Mouse (Mus musculus) mesoderm, embryonic 11.5 days (tissue): ENCODE results near the gene Psmd9.
"Not testable (repeated sequence)": the region's sequence is repeated elsewhere in the genome, so short reads cannot be mapped to it uniquely, and the experiment has no call there.

ENCODE experiments used
- DNase-seq: peaks from one replicate; pipeline ENCODE4 v3.0.0-alpha.2; 2012; ENCODE audit warnings: low read depth, low spot score

Psmd9 gene

DNA sequence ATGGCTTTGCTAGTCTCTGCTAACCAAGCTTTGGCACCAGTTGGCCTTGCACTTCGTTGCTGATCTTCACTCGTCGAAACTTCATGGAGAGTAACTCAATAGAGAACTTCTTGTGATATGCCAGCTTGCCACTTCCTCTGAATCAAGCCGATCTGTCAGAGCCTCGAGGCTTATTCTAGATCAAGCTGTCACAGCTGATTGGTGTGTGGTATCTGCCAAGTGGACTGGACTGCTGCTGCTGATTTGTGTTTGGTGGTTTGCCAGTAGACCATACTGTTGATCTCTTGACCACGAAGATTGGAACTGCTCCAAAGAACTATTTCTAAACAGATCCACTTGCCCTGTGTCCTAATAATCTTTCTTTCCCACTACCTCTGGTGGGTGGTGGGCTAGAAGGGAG, 22.2 kb downstream of the Psmd9 start:
- DNase-seq, result no peak

DNA sequence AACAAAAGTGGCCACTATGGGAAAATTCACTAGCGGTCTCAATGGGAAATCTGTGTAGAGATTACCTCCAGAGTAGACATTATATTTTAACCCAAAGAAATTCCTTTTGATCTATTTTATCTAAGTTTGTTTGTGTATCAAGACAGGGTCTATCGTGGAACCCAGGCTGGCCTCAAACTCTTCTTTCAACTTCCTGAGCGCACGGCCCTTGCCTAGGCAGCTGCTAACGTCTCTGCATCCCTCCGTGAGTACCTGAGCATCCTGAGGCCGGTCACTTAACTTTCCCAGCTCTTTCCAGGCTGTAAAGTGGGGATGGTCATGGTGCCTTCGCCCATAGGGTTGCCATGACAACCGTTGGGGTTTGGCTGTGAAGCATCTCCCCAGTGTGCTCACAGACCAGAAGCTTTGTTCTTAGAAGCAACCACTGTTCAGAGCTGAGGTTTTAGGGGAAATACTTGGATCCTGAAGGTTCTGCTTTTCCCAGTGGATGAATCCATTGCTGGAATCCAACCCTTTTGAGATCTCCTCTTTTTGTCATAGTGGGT, 23.5 kb downstream of the Psmd9 start:
- no peak for DNase-seq

DNA sequence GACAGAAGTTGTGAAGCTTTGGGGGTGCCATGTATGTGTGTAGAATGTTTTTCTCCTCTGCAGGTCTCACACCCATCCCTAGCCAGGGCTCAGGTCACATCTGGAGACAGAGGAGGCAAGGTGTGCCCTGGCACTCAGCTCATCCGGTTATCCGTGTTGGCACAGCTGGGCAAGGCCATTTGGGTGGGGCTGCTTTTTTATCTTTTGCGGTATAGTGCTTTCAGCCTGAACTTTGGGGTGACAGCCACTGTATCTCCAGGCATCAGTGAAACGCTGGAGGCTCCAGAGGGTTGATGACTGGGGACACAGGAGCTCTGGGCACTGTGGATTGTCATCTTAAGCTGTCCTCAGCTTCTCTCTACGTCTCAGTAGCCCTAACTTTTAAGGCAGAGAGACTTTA, 24.2 kb downstream of the Psmd9 start:
- DNase-seq, result no peak

DNA sequence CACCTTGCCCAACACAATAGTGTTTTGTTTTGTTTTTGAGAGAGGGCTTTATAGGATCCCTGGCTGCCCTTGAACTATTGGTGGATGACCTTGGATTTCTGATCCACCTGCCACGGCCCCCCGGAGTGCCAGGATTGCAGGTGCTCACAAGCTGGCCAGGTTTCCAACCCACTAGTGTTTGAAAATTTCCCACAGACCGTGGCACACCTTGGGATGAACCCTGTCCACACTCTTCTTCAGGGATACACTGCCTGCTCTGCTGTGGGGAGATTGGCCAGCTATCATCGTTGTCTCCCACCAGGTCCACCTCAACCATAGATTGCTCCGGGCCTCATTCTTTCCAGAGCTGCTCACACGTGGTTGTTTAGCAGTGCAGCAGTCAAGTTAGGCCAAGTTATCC, 25.6 kb downstream of the Psmd9 start:
- DNase-seq, result no peak

DNA sequence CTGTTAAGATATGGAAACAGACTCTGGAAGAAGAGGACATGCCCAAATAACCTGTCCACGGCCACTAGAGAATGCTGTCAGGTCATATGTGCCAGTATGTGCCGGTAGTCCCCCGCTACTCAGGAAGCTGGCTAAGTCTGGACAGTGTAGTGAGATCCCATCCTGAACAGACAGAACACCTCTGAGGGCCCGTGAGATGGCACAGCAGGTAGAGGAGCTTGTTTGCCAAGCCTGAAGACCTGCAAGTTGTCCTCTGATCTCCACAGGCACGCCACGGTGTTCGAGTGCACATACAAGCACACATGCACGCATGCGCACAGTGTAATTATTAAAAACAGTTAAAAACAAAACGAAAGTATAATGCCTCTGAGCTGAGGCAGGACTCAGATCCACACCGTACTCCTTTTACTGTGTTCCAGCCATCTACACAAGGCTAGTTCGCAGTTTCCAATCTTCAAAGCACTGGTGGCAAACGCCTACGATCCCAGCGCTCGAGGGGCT, 26.3 kb downstream of the Psmd9 start:
- no peak for DNase-seq

DNA sequence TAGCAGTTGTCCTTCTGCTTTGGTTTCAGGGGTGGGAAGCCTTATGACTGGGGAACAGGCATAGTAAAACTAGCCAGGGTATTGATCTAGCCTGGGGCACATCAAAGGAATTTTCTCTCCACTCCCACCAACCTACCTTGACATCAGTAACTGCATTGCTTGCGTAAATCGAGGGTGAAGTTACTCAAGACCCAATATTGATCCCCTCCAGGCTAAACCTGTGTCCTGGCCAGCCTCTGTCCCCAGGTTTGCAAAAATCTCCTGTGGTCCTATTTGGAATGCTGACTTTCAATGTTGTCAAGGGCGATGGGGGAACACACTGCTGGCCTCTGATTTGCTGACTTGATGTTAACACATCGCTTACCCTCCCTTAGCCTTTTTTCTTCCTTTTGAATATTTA, 27.5 kb downstream of the Psmd9 start:
- no peak for DNase-seq

DNA sequence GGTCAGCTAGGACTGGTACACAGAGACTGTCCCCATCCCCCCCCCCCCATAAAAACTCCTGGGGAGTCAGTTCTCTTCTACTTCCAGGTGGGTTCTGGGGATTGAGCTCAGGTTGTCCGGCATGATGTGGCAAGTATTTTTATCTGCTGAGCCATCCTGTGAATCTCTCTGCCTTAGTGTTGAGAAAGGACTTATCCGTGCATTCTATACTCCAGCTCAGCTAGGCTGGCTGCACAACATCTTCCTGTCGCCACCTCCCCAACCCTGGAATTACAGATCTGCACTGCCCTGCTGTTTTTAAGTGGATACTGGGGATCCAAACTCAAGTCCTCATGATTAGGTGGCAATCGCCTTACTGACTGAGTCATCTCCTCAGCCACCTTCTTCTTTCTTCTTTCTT, 29.3 kb downstream of the Psmd9 start:
- DNase-seq, result no peak

DNA sequence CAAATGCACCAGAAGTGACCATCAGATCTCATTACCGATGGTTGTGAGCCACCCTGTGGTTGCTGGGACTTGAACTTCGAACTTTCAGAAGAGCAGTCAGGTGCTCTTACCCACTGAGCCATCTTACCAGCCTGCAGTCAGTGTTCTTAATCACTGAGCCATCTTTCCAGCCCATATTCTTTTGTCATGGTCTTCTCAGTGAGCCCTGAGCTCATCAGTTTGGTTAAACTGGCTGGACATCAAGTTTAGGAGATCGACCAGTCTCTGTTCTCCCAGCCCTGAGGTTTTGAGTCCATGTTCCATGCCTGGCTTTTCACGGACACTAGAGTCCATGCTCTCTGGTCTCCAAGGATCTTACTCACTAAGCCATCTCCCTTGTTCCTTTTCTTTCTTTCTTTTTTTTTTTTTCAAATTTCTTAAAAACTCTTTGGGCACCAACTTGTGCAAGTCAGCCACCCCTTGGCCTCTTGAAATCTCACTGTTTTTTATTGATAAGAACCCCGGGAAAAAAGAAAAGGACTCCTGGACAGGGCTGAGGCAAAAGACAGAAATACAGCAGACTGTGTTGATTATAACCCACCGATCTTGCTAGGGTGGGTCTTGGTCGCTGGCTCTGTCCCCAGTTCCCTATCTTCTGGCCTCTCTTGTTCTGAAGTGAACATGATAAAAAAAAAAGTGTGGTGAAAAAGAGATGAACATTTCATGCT, 31.8 kb downstream of the Psmd9 start:
- DNase-seq, result not testable (repeated sequence)

DNA sequence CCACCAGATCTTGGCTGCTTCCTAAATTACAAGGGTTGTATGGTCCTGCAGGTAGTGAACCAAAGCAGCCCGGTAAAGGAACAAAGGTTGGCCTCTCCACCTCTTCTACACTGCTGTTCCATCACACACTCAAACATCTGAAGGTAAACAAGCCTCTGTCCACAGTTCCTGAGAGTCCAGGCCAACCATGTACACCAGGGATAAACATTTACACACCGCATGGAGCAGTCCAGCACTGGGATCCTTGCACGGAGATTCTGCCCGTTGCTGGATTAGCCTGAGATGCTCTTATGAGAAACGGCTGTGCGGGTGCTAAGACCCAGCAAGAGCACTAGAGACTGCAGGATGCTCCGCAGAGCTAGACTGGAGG, 32.3 kb downstream of the Psmd9 start:
- no peak for DNase-seq

DNA sequence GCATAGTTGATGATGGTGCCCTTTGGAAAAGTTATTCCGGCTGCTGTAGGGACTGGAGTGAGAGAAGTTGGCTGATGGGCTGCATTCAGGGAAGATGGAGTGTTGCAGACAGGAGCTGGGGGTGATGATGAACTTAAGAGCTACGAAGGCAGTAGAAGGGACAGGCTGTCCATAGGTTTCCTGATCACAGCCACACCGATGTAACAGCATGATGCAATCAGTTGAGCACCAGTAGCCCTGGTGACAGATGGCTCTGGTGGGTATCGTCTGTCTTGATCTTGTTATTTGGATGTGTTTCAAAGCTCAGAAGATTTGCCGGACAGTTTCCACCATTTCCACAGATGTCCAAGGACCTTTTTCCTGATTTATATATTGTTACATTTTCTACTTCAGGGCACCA, 32.8 kb downstream of the Psmd9 start:
- no peak for DNase-seq

DNA sequence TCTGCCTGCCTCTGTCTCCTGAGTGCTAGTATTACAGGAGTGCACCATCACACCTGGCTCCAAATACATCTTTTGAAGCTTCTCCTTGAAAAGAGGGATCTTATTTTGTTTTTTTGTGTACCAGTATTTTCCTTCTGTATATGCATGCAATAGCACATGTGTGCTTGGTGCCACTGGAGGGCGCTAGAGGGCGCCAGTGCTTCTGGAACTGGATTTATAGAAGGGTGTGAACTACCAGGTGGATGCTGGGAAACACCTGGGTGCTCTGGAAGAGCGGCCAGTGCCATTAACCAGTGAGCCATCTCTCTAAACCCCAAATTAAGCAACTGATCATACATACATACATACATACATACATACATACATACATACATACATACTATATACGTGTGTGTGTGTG, 33.6 kb downstream of the Psmd9 start:
- DNase-seq, result not testable (repeated sequence)

DNA sequence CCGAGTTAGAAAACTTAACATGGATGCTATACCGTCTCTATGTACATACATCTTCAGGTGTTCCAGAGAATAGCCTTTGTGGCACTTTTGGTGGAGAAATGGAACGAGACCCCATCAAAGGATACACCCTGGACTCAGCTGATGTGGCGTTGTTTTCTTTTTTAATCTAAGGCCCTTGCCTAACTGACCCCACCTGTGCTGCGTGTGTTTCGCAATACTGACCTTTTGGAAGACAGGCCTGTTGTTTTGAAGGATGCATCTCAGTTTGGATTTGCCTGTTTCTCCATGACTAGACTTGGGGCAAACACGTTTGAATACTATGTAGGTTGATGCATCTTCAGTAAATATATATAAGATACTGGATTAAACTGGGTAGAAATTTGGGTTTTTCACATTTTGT, 34.4 kb downstream of the Psmd9 start:
- DNase-seq, result not testable (repeated sequence)

DNA sequence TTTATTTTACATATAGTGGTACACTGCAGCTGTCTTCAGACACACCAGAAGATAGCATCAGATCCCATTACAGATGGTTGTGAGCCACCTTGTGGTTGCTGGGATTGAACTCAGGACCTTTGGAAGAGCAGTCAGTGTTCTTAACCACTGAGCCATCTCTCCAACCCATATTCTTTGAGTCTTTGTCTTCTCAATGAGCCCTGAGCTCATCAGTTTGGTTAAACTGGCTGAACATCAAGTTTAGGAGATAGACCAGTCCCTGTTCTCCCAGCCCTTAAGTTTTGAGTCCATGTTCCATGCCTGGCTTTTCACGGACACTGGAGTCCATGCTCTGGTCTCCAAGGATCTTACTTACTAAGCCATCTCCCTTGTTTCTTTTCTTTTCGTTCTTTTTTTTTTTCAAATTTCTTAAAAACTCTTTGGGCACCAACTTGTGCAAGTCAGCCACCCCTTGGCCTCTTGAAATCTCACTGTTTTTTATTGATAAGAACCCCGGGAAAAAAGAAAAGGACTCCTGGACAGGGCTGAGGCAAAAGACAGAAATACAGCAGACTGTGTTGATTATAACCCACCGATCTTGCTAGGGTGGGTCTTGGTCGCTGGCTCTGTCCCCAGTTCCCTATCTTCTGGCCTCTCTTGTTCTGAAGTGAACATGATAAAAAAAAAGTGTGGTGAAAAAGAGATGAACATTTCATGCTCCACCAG, 53.3 kb downstream of the Psmd9 start:
- not testable (repeated sequence) for DNase-seq

DNA sequence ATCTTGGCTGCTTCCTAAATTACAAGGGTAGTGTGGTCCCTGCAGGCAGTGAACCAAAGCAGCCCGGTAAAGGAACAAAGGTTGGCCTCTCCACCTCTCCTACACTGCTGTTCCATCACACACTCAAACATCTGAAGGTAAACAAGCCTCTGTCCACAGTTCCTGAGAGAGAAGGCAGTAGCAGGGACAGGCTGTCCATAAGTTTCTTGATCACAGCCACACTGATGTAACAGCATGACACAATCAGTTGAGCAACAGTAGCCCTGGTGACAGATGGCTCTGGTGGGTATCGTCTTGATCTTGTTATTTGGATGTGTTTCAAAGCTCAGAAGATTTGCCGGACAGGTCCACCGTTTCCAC, 53.8 kb downstream of the Psmd9 start:
- no peak for DNase-seq

DNA sequence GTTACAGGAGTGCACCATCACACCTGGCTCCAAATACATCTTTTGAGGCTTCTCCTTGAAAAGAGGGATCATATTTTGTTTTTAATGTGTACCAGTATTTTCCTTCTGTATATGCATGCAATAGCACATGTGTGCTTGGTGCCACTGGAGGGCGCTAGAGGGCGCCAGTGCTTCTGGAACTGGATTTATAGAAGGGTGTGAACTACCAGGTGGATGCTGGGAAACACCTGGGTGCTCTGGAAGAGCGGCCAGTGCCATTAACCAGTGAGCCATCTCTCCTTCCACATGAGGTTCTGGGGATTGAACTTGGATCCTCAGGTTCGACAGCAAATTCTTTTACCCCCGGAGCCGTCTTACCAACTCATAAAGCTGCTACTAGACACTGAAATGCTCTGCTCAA, 54.6 kb downstream of the Psmd9 start:
- not testable (repeated sequence) for DNase-seq

DNA sequence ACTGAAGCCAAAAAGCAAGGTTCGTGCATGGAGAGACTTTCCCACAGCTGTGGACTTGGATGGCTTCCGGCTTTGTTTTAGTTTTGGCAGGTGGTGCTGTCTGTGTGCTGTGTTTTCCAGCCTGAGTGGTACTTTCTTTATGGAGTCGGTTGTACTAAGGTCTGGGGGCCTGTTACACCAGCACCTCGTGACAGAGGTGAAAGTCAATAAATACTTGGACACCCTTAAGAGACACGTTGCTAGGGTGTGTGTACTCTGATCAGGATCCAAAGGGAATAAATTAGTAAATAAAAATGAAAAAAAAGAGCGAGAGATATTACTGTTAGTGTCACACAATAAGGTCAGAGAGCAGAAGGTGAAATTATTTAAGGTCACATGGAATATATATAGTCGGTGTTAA, 57.6 kb downstream of the Psmd9 start:
- DNase-seq, result no peak

DNA sequence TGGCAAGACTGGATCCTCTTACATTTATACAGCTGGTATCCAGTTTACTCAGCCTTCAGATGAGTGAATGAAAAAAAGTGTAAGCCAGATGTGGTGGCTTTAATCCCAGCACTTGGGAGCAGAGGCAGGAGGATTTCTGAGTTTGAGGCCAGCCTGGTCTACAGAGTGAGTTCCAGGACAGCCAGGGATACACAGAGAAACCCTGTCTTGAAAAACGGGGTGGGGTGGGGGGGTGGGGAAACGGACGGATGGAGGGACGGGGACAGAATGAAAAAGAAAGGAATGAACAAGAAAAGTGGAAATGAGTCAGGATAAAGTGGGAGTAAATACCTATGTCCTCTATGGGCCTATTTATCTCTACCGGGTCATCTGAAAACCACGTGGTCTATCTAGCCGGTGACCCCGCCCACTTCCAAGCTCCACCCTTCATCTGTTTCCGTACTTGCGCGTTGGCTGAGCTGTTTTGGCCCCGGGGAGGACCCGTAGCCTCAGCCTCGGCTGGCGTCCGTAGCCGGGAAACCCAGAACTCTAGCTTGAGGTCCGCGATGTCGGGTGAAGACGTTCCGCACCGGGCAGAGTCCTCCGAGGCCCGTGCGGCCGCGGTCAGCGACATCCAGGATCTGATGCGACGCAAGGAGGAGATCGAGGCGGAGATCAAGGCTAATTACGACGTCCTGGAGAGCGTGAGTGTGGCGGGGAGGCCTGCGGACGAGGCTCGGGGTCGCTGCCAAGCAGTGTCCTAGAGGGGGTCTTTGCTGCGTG, 58.7 kb downstream of the Psmd9 start:
- DNase-seq, result peak; percentile 96

DNA sequence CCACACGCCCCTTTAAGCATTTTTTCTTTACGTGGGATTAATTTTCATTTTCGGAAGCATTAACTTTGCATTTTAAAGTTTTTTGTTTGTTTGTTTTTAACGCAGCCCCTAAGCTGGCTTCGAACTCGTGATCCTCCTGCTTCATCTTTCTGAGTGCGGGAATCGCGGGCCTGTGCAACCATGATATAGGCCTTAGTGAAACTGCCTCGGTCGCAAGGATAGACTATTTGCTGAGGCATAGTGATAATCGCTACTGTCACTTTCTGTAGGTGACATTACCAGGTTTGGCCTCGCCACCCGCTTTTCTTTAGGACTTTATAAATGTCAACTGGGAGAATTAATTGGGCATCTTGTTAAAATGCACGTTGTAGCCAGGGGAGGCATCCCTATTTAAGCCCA, 59.3 kb downstream of the Psmd9 start:
- DNase-seq, result no peak

DNA sequence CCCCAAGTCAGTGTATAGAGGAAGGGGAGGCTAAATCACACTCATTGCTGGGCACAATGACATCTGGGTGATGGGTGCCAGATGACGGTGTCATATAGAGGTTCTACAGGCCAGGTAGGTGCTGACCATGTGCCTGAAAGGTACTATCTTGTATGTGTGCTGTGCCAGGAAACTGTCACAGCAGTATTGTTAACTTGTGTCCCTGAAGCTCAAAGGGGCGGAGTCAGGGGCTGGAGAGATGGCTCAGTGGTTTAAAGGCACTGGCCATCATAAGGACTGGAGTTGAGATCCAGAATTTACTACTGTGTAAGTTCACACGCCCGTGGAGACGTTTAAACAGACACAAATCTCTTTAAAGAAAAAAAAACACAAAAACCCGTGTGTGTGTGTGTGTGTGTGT, 60.1 kb downstream of the Psmd9 start:
- DNase-seq, result no peak

DNA sequence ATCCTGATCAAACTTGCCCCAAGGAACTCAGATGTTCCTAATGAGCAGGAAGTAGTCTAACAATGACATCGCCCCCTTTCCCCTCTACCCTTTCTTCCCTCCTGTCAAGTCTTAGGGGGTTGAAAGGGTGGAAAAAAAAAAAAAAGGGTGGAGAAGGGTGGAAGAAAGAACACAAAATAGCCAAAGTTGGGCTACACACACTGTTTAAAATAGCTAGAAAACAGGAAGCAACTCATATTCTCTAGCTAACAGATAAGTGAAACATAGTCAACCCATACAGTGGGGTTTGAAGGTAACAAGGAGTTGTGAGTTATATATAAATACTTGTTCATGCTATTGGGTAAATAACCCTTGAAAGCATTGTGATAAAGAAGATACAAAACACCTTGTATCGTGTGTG, 63.0 kb downstream of the Psmd9 start:
- DNase-seq, result no peak

DNA sequence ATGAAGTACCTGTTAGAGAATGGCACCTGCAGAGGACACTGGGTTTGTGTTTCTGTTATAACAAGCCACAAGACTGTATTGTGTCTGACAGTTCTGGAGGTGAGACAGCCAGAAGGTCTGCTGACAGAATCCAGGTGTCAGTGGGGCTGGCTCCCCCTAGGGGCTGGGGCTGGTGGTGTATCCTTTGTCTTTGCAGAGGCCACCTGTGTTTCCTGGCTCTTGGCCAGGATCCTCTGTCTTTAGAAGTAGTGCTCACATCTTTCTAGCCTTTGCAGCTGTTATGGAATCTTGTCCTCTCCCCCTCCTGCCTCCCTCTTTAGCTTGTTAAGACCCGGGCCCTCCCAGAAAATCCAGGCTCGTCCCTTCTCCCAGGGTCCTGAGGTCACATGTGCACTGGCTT, 66.5 kb downstream of the Psmd9 start:
- DNase-seq, result peak; percentile 69

DNA sequence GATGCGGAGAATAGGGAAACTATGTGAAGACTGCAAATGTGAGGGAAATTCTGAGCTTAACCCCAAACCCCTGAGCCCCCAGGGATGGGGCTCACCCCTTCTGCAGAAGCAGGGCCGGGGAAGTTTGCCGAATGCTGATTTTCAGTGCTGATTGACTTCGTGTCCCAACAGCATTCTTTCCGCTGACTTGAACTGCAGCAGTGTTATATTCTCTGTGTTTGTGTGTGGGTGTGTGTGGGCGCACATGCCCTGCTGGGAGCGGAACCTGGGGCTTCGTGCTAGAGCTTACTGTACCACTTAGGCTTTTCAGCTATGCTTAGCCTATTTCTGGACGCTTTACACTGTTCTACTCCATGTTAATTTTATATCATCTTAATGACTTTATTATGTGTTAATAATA, 67.2 kb downstream of the Psmd9 start:
- DNase-seq, result no peak
